Mouse (Mus musculus) monocyte, adult 2 months (primary cell): ENCODE data around the gene Ccdc157.
A peak's percentile ranks its signal among the peaks of the same experiment; 100 is the strongest.

Experiments used
- DNase-seq, 2 experiments: peaks; one replicate each; pipeline ENCODE4 v3.0.0; 2022; ENCODE audit warnings: low spot score in 2 of 2, low read depth in 1 of 2

The Ccdc157 gene

DNA sequence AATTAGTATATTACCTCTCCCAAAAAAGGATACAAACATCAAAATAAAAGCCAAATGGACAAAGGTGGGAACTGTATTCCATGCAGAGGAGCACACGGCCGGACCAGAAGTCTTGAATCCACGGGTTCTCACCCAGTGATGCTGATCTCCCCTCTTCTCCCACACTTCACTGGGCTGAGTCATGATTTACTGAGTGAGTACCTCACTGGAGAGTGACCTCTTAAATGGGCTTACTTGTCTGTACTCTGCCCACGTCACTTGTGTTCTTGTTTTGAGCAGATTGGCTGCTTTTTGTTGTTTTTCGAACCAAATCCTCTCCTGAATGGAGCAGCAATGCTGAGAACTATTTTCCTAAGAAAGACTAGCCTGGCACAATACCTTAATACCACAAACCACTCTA is 55.1 kb downstream of the Ccdc157 start:
- DNase-seq = no peak

DNA sequence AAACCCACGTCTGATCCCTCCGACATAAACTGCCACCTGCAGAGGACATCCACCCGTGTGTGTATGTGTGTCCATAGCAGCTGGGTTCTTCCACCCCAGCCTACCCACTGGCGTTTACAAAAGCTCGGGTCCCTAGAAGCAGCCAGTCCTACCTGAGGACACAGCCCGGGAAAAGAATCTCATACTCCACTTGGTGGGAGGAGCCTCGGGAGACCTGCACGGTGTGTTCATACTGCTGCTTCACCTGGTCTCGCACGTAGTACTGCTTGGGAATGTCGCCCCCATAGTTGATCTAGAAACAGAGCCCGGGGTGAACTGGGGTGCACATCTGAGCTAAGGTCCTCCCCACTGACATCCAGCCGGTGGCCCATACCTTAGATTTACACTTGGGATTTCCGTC is 56.6 kb downstream of the Ccdc157 start:
- no peak for DNase-seq

GRCm38 (mm10) chr11:4101851-4102250 is 58.2 kb downstream of the Ccdc157 start:
- DNase-seq = no peak

GRCm38 (mm10) chr11:4099447-4099846 is 60.6 kb downstream of the Ccdc157 start:
- no peak for DNase-seq

GRCm38 (mm10) chr11:4098816-4099215 is 61.3 kb downstream of the Ccdc157 start:
- DNase-seq = no peak

- no peak for DNase-seq
Measured at GRCm38 (mm10) chr11:4098120-4098519, 62.0 kb downstream of the Ccdc157 start.

DNA sequence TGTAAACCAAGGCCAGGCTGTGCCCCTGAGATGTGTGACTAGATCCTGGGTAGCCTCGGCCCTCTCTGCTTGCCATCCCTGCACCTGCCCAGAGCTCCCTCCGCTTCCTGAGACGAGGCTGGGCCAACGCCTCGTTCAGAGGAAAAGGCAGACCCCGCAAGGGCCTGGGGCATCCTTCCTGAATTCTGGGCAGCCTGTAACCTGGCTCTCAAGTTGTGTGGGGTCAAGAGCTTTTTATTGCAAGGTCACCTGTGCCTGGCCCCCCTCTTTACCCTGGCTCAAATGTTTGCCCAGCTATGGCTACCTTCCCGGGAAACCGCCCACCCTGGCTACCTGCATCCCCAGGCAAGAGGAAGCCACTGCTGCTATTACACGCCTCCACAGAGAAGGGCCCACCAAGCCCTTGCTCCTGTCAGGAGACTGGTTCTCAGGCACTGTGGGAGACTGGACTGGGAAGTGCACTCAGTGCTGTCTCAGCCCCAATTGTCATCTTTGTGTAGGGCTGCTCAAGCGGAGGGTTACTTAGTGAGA is 62.9 kb downstream of the Ccdc157 start:
- no peak for DNase-seq

DNA sequence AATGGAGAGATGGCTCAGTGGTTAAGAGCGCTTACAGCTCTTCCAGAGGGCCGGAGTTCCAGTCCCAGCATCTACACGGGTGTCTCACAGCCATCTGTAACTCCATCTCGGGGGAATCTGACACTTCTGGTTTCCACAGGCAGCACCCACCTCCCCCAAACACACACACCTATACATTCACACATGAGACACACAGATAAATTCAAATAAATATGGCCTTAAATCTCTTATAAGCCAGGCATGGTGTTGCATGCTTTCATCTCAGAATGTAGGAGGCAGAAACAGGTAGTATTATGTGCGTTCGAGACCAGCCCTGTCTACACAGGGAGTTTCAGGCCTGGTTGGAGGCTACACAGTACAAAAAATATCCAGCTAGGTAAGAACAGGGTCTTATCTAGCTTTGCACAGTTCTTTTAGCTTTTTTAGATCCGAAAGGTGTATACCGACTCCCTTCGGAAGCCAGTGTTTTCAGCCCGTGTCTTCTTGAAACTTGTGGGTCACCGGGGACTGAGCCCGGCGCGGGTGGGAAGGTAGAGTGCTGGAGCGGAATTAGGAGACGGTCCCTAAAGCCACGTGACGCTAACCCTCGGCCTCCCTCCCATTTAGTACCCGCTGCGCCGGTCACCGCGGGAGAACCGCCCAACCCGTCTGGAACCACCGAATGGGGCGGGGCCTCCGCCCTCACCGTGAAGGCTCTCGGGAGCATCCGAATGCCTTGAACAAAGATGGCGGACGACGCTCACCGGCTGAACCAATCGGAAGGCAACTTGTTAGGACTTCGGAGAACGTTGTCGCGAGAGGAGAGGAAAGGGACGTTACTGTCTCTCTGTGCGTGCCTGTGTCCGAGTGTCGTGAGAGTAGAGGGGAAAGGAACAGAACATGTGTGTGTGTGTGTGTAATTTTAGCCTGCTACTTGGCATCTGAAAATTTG is 63.8 kb downstream of the Ccdc157 start:
- peak; percentile 87 to 88 for DNase-seq

DNA sequence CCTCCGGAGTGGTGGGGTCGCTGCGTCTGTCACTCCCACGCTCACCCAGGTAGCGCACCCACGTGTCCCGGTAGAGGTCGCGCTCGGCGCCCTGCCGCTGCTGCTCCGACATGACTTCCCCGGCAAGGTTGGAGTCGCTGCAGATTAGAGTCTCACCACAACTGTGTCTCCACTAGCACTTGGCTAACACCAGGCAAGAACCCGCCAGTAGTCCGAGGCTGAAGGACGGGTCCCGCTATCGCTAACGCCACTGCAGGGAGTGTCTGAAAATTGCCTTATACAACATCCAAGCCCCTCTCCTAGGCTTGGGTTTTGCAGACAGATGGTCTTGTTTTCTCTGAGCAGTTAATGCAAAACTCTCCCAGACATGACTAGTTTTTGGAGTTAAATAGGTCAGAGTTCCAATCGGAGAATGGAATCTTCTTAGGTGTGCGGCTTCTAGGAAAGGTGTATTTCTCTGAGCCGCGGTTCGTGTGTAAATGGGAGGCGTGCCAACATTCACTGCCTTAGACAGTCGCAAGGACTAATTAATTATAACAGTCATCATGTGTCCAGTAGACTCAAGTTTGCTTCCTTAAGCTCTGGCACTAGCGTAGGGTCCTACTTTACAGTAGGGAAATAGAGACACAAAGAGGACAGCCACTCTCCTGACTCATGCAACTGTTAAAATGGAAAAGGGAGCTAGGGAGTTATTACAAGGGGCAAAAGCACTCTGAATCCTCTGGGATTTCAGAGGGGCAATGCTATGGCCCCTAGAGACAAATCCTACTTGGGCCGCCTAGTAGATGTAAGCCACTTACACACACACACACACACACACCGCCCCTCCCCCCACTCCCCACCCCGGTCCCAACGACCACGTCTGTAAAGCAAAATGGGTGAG is 64.7 kb downstream of the Ccdc157 start, which contains the start of gene Mtfp1:
Mtfp1 (minus strand) TSS at position 275 of the 883 bp plus-strand sequence.
- DNase-seq = no peak

GRCm38 (mm10) chr11:4094378-4095170 is 65.5 kb downstream of the Ccdc157 start:
- peak in 1 of 2 experiments; percentile 45 for DNase-seq

GRCm38 (mm10) chr11:4093459-4094377 is 66.4 kb downstream of the Ccdc157 start:
- DNase-seq = no peak
